Mouse (Mus musculus) intestine, postnatal 0 days (tissue): Measurements from ENCODE around the gene Hnf4a. TPM values are rescaled to one million over a fixed set of nuclear protein-coding genes. Genes with fewer than 3 reads are reported as not detected.

ENCODE experiments used
- ATAC-seq: fragments of 200-750 bp; cut with Nextera tagmentation; 2 replicates; pipeline ENCODE4 v1.8.0; 2017; ENCODE audit warnings: mild to moderate bottlenecking, moderate TSS enrichment, moderate library complexity
- H3K27ac ChIP-seq: fragments of 300-500 bp; sonication (generic); 2 replicates; pipeline ENCODE4 v1.5.1; 2014; ENCODE audit warnings: mild to moderate bottlenecking, low read depth, low read length, moderate library complexity
- H3K27me3 ChIP-seq: fragments of 300-500 bp; sonication (generic); replicated peaks from 2 replicates; pipeline ENCODE4 v1.6.1; 2014; ENCODE audit warnings: low read length, mixed read lengths; ENCODE audit not compliant: control insufficient read depth, insufficient read depth
- H3K36me3 ChIP-seq: fragments of 300-500 bp; sonication (generic); 2 replicates; pipeline ENCODE4 v1.6.1; 2014; ENCODE audit warnings: mild to moderate bottlenecking, moderate library complexity; ENCODE audit not compliant: control insufficient read depth, insufficient read depth
- H3K4me1 ChIP-seq: fragments of 300-500 bp; sonication (generic); replicated peaks from 2 replicates; pipeline ENCODE4 v1.6.1; 2014; ENCODE audit warnings: antibody characterized with exemption, low read length, mixed read lengths; ENCODE audit not compliant: control insufficient read depth, insufficient read depth
- H3K4me2 ChIP-seq: fragments of 300-500 bp; sonication (generic); replicated peaks from 2 replicates; pipeline ENCODE4 v1.6.1; 2014; ENCODE audit warnings: low read depth, mild to moderate bottlenecking, moderate library complexity
- H3K4me3 ChIP-seq: fragments of 300-500 bp; sonication (generic); 2 replicates; pipeline ENCODE4 v1.5.1; 2014; ENCODE audit warnings: low read depth, low read length
- H3K9ac ChIP-seq: fragments of 300-500 bp; sonication (generic); 2 replicates; pipeline ENCODE4 v1.6.1; 2014; ENCODE audit warnings: mild to moderate bottlenecking, low read depth, low read length
- H3K9me3 ChIP-seq: fragments of 300-500 bp; sonication (generic); 2 replicates; pipeline ENCODE4 v1.6.1; 2016; ENCODE audit warnings: mixed run types; ENCODE audit not compliant: control insufficient read depth
- CTCF ChIP-seq: sonication (generic); IDR thresholded peaks from 2 replicates; pipeline ENCODE4 v1.5.1; 2016; ENCODE audit warnings: low read depth, mild to moderate bottlenecking, control low read depth, antibody characterized with exemption, moderate library complexity
- WGBS: fragments of 180-500 bp; shearing (Covaris S2); extraction: QIAGEN DNeasy Blood & Tissue Kit; methylation state at CpG from one replicate; pipeline ENCODE4 v1.1.7; 2014; 5-methylcytosine and 5-hydroxymethylcytosine counted together
- polyA plus RNA-seq: library from polyadenylated mRNA; unstranded; fragments of >200 nt; fragmentation: Nextera tagmentation; extraction: Ambion mirVana; gene quantifications from 2 replicates; pipeline ENCODE4 v1.2.1, GENCODE M21; 2015

Gene Hnf4a
- polyA plus RNA-seq, 1 experiment from 2014 or later: 50.8 TPM

GRCm38 (mm10) chr2:163540231-163541117, 33.9 kb downstream of the Hnf4a start:
- Histone ChIP-seq H3K9me3 (no peaks in the 10 kb centered on the region), H3K4me3 (peak overlapping the region; percentile 42), H3K4me2 (peak overlapping the region; percentile 62), H3K27me3 (no peaks in the 10 kb centered on the region), H3K36me3 (no peaks in the 10 kb centered on the region), H3K27ac (peak overlapping the region; percentile 94), H3K4me1 (peaks cover 4% of the 10 kb centered on the region; the same call in 1 of the 2 replicates), H3K9ac (peak overlapping the region; percentile 59)
- ATAC-seq: peak; percentile 59
- TF ChIP-seq CTCF: peak; percentile 46
- WGBS: 36% methylated on average over 9 of the region's 9 CpGs

- Histone ChIP-seq H3K27ac (peak overlapping the region; percentile 94), H3K4me1 (peaks cover 4% of the 10 kb centered on the region; the same call in 1 of the 2 replicates), H3K36me3 (no peaks in the 10 kb centered on the region), H3K9me3 (no peaks in the 10 kb centered on the region), H3K4me2 (peak overlapping the region; percentile 62), H3K4me3 (peak overlapping the region; percentile 42), H3K9ac (peak overlapping the region; percentile 59), H3K27me3 (no peaks in the 10 kb centered on the region)
- ATAC-seq: peak; percentile 87
- TF ChIP-seq CTCF: no peak
- WGBS: 41% methylated on average over 10 of the region's 10 CpGs
Measured at GRCm38 (mm10) chr2:163541568-163542182, 35.1 kb downstream of the Hnf4a start.

GRCm38 (mm10) chr2:163542674-163543073, 36.1 kb downstream of the Hnf4a start:
- Histone ChIP-seq H3K4me2 (peak overlapping the region; percentile 62), H3K4me1 (peaks cover 4% of the 10 kb centered on the region; the same call in 1 of the 2 replicates), H3K9me3 (no peaks in the 10 kb centered on the region), H3K36me3 (no peaks in the 10 kb centered on the region), H3K4me3 (no peak overlapping the region), H3K9ac (peak overlapping the region; percentile 59; the same call in 1 of the 2 replicates), H3K27ac (peak overlapping the region; percentile 94; the same call in 1 of the 2 replicates), H3K27me3 (no peaks in the 10 kb centered on the region)
- ATAC-seq: no peak
- WGBS: 78% methylated on average over 10 of the region's 10 CpGs
- TF ChIP-seq CTCF: no peak

- Histone ChIP-seq H3K9ac (peak overlapping the region; percentile 65), H3K9me3 (no peaks in the 10 kb centered on the region), H3K4me2 (peak overlapping the region; percentile 64), H3K4me3 (peak overlapping the region; percentile 53), H3K4me1 (peaks cover 4% of the 10 kb centered on the region), H3K27me3 (no peaks in the 10 kb centered on the region), H3K36me3 (0 out of 2 replicates have a peak, but pooled peaks cover 8% of the 10 kb centered on the region), H3K27ac (peak overlapping the region; percentile 77)
- WGBS: 36% methylated on average over 14 of the region's 14 CpGs
- TF ChIP-seq CTCF: no peak
- peak; percentile 85 for ATAC-seq
Measured at GRCm38 (mm10) chr2:163546623-163547318, 40.2 kb downstream of the Hnf4a start.

- Histone ChIP-seq H3K9ac (no peak overlapping the region; the same call in 1 of the 2 replicates), H3K36me3 (peaks cover 8% of the 10 kb centered on the region; the same call in 1 of the 2 replicates), H3K4me3 (peak overlapping the region; percentile 53), H3K4me1 (no peaks in the 10 kb centered on the region; the same call in none of the 2 replicates), H3K27ac (peak overlapping the region; percentile 77; the same call in 1 of the 2 replicates), H3K27me3 (no peaks in the 10 kb centered on the region), H3K9me3 (no peaks in the 10 kb centered on the region), H3K4me2 (peak overlapping the region; percentile 64)
- no peak for TF ChIP-seq CTCF
- WGBS: 31% methylated on average over 6 of the region's 6 CpGs
- no peak for ATAC-seq
Measured at GRCm38 (mm10) chr2:163548822-163549221, 42.2 kb downstream of the Hnf4a start.
